ENCODE assay signal across 7 mouse cellular contexts in the genomic region with DNA sequence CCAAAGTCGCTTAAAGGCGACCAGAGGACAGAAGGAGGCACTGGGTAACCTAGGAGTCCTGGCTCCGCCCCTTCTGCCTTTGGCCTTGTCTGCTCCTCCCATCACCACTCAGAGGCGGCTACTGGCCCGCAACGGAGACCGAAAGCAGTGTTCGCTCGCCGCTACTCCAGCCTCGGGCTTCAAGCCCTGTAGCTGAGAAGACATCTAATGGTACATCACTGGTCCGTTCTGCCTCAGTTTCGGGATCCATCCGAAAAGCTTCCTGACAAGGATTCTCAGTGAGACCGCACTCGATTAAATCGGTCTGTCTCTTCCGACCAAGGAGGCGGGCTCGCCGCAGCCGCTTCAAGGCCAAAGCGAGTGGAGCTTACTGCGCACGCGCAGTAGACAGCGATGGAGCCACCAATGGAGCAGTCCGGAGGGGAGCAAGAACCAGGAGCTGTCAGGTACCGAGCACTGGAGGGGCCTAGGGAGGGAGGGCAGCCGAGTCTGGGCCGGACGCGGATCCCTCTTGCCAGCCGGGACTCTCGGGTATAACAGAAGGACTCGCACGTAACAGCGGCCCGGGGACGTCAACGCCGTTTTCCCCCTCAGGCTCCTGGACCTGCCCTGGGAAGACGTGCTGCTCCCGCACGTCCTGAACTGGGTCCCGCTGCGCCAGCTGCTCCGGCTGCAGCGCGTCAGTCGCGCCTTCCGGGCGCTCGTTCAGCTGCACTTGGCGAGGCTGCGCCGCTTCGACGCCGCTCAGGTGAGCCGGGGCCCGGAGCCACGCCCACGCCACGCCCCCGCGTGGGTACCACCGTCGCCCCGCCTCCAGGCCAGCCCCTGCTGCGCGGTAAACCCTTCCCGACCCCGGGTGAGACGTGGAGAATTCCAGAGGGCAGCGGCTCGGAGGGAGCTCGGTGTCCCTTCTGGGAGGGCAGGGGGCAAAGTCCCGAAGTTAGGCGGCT. TPM values are rescaled to one million over a fixed set of nuclear protein-coding genes. Genes with fewer than 3 reads are reported as not detected.
DNase-seq lines count a peak whose midpoint lies in the region; ATAC-seq and TF ChIP-seq lines count a peak whose summit lies in the region.

A gene (plus strand): TSS at position 104 of the 950 bp plus-strand sequence.

- H3K36me3 ChIP-seq in embryonic facial prominence, embryonic 12.5 days: peaks cover 24% of the 10 kb centered on the region
- no peaks in the 10 kb centered on the region for H3K36me3 ChIP-seq in kidney, adult 2 months (ENCODE audit: control insufficient read depth, insufficient read depth, low read length)
- H3K36me3 ChIP-seq in limb, embryonic 12.5 days: peaks cover 28% of the 10 kb centered on the region
- peaks cover 16% of the 10 kb centered on the region; the same call in 1 of the 2 replicates for H3K36me3 ChIP-seq in midbrain, embryonic 15.5 days (replicated peaks)
- 0 out of 2 replicates have a peak, but pooled peaks cover 1% of the 10 kb centered on the region for H3K36me3 ChIP-seq in spleen, adult 2 months (ENCODE audit: control insufficient read depth, insufficient read depth, low read length)

- H3K27me3 ChIP-seq in embryonic facial prominence, embryonic 12.5 days: peaks cover 37% of the 10 kb centered on the region
- H3K27me3 ChIP-seq in kidney, adult 2 months (replicated peaks; ENCODE audit: control insufficient read depth, insufficient read depth, low read length): no peaks in the 10 kb centered on the region
- peaks cover 52% of the 10 kb centered on the region for H3K27me3 ChIP-seq in limb, embryonic 12.5 days
- no peaks in the 10 kb centered on the region for H3K27me3 ChIP-seq in midbrain, embryonic 15.5 days (replicated peaks)
- peaks cover 12% of the 10 kb centered on the region; the same call in 1 of the 2 replicates for H3K27me3 ChIP-seq in spleen, adult 2 months (ENCODE audit: control insufficient read depth, insufficient read depth, low read length)

- H3K4me3 ChIP-seq in embryonic facial prominence, embryonic 12.5 days: peak within 1 kb of the TSS; percentile 67
- H3K4me3 ChIP-seq in kidney, adult 2 months (ENCODE audit: insufficient read depth, low read depth, low read length): peak within 1 kb of the TSS; percentile 72
- peak within 1 kb of the TSS; percentile 69 for H3K4me3 ChIP-seq in limb, embryonic 12.5 days (replicated peaks)
- peak within 1 kb of the TSS; percentile 60 for H3K4me3 ChIP-seq in midbrain, embryonic 15.5 days
- peak within 1 kb of the TSS; percentile 64 for H3K4me3 ChIP-seq in spleen, adult 2 months (ENCODE audit: extremely low read depth, insufficient read depth, insufficient read length)

- H3K4me1 ChIP-seq in embryonic facial prominence, embryonic 12.5 days: peaks cover 20% of the 10 kb centered on the region
- peaks cover 6% of the 10 kb centered on the region; the same call in 1 of the 2 replicates for H3K4me1 ChIP-seq in kidney, adult 2 months (ENCODE audit: control insufficient read depth, insufficient read depth, low read length)
- peaks cover 31% of the 10 kb centered on the region for H3K4me1 ChIP-seq in limb, embryonic 12.5 days (replicated peaks)
- H3K4me1 ChIP-seq in midbrain, embryonic 15.5 days: peaks cover 62% of the 10 kb centered on the region
- peaks cover 15% of the 10 kb centered on the region for H3K4me1 ChIP-seq in spleen, adult 2 months (ENCODE audit: control insufficient read depth, insufficient read depth, insufficient read length)

- H3K4me2 ChIP-seq in embryonic facial prominence, embryonic 12.5 days (replicated peaks): peak within 1 kb of the TSS; percentile 100
- H3K4me2 ChIP-seq in limb, embryonic 12.5 days: peak within 1 kb of the TSS; percentile 99
- H3K4me2 ChIP-seq in midbrain, embryonic 15.5 days: peak within 1 kb of the TSS; percentile 93

- TF ChIP-seq POLR2A in kidney, adult 2 months (IDR thresholded peaks at IDR 0.05; ENCODE audit: low read depth, low read length): peak; percentile 38
- peak; percentile 46 for TF ChIP-seq POLR2A in spleen, adult 2 months (IDR thresholded peaks at IDR 0.05; ENCODE audit: low read depth, low read length)

- H3K9ac ChIP-seq in embryonic facial prominence, embryonic 12.5 days: peak within 1 kb of the TSS; percentile 67
- peak within 1 kb of the TSS; percentile 73 for H3K9ac ChIP-seq in limb, embryonic 12.5 days (replicated peaks)
- peak within 1 kb of the TSS; percentile 62 for H3K9ac ChIP-seq in midbrain, embryonic 15.5 days

- H3K27ac ChIP-seq in embryonic facial prominence, embryonic 12.5 days: peak within 1 kb of the TSS; percentile 71
- peak within 1 kb of the TSS; percentile 81 for H3K27ac ChIP-seq in kidney, adult 2 months (ENCODE audit: insufficient read depth, low read depth, low read length)
- peak within 1 kb of the TSS; percentile 84 for H3K27ac ChIP-seq in limb, embryonic 12.5 days
- peak within 1 kb of the TSS; percentile 97 for H3K27ac ChIP-seq in midbrain, embryonic 15.5 days
- peak within 1 kb of the TSS; percentile 82 for H3K27ac ChIP-seq in spleen, adult 2 months (ENCODE audit: insufficient read depth, low read length)

- DNase-seq in adrenal gland, postnatal 25 days: peak; percentile 92
- DNase-seq in heart, adult 18-20 months: peak; percentile 95 to 96
- DNase-seq in kidney, adult 2 months: peak; percentile 97
- DNase-seq in spleen, adult 2 months (ENCODE audit: low read depth in 1 of 2, low spot score in 2 of 2): peak; percentile 80 to 89

- WGBS in embryonic facial prominence, embryonic 12.5 days: under 1% methylated on average over 81 of the region's 81 CpGs
- under 1% methylated on average over 81 of the region's 81 CpGs for WGBS in kidney, adult 2 months
- under 1% methylated on average over 81 of the region's 81 CpGs for WGBS in limb, embryonic 12.5 days
- WGBS in midbrain, embryonic 15.5 days: under 1% methylated on average over 81 of the region's 81 CpGs
- under 1% methylated on average over 81 of the region's 81 CpGs for WGBS in spleen, adult 2 months

- no peak for TF ChIP-seq CTCF in kidney, adult 2 months (conservative IDR thresholded peaks at IDR 0.05; ENCODE audit: insufficient read depth, insufficient read length, low read depth, low read length)
- no peak for TF ChIP-seq CTCF in spleen, adult 2 months (IDR thresholded peaks at IDR 0.05; ENCODE audit: extremely low read depth, insufficient read depth, insufficient read length, insufficient replicate concordance)

- ATAC-seq in embryonic facial prominence, embryonic 12.5 days (ENCODE audit: insufficient number of reproducible peaks, insufficient read depth, low FRiP score, low TSS enrichment): peak; percentile 83
- peak; percentile 84 for ATAC-seq in limb, embryonic 12.5 days (ENCODE audit: insufficient number of reproducible peaks, insufficient read depth, low FRiP score, low TSS enrichment, low read depth)
- ATAC-seq in midbrain, embryonic 15.5 days (replicated peaks): peak; percentile 88

- no peaks in the 10 kb centered on the region for H3K9me3 ChIP-seq in embryonic facial prominence, embryonic 12.5 days
- H3K9me3 ChIP-seq in limb, embryonic 12.5 days: no peaks in the 10 kb centered on the region
- H3K9me3 ChIP-seq in midbrain, embryonic 15.5 days: no peaks in the 10 kb centered on the region

RNA-seq across cellular contexts. Expression of the gene that starts here (rescaled TPM):
- 9.8 and 13.4 TPM in 2 replicates for total RNA-seq in adrenal gland, postnatal 25 days (2021)
- polyA plus RNA-seq in embryonic facial prominence, embryonic 12.5 days (2016; fragmentation: Nextera tagmentation; extraction: Ambion mirVana): 15.4 and 16.4 TPM in 2 replicates
- total RNA-seq in heart, adult 18-20 months (2021): 1 to 10 TPM; 6.5 to 6.9 TPM
- polyA plus RNA-seq in kidney, adult 2 months (2012; rRNA removed): 26.1 and 35.8 TPM in 2 replicates
- polyA plus RNA-seq in limb, embryonic 12.5 days (2016; fragmentation: Nextera tagmentation; extraction: Ambion mirVana): 14.3 and 14.4 TPM in 2 replicates
- 48.2 and 54.8 TPM in 2 replicates for polyA plus RNA-seq in midbrain, embryonic 15.5 days (2015; fragmentation: Nextera tagmentation; extraction: Ambion mirVana)
- polyA plus RNA-seq in spleen, adult 2 months (2012; rRNA removed): 12.1 and 16.4 TPM in 2 replicates

Comparison
In these comparisons a context has a peak if more than half of its experiments do, and no peak if none do; other contexts are left out.
1. Peak in every context shown above with its lines: DNase-seq, ATAC-seq, H3K4me3 ChIP-seq and H3K27ac ChIP-seq.